Mouse (Mus musculus) ES-Bruce4 (cell line): ENCODE measurements around the gene Rpl41.

Experiments
- CTCF ChIP-seq: IDR thresholded peaks from one replicate; pipeline ENCODE4 v1.8.1; 2011; ENCODE audit warnings: low read depth, low read length
- POLR2A ChIP-seq: IDR thresholded peaks from one replicate; pipeline ENCODE4 v1.8.1; 2011; ENCODE audit warnings: low read length; ENCODE audit not compliant: insufficient read depth

DNA sequence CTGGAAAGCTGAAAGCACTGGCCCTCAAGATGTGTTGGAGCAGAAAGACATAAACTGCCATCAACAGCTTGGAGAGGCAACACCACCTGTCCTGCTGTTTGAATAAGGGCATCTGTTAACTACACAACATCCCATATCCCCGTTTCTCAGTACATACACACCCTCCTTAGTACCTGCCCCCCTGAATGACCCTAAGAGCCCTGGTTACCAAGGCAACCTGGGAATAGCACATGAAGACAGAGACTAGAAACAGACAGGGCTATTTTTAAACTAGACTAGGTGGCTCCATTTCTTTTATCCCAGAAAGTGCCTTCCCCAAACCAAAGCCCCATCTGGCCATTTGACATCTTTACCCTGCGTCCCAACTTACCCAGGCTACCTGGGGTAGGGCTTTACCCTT lies 6.0 kb downstream of the Rpl41 start:
- TF ChIP-seq POLR2A (no peak), CTCF (no peak)
